22 mouse cellular contexts compared by ENCODE assay signal in the genomic region with DNA sequence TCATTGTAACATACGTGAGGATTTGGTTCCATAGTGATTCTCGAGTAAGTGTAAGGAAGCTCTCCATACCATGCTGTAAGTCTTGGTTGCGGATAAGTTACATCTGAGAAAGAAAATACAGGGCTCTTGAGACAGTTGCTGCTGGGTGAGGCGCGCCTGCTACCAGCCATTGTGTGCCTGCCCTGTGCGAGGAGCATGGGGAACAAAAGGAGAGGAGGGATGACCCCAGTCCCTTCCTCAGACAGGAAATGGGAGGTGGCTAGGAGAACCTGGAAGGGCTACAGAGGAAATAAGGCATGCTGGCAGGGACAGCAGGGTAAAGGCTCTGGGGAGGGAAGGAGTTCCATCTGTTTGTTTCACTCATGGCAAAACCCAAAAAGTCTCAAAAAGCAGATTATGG. TPM values are rescaled to one million over a fixed set of nuclear protein-coding genes. Genes with fewer than 3 reads are reported as not detected.
DNase-seq lines count a peak whose midpoint lies in the region; ATAC-seq and TF ChIP-seq lines count a peak whose summit lies in the region.
"Had no signal": no experiment of that assay in that cellular context is flagged by ENCODE, and none has a peak within 500 bp of the region (broad histone marks: within the 10 kb centered on the region; RNA-seq: fewer than 3 reads in every experiment).

No protein-coding gene starts in this region.

- DNase-seq in heart, adult 2 months, result no peak
- DNase-seq in ES-E14 (ENCODE audit: low read depth, low spot score) (no peak), MN1 (ENCODE audit: low spot score) (no peak)
- DNase-seq in kidney, adult 9 months, result peak; percentile 43
- DNase-seq in left cerebral cortex, adult 9 months (ENCODE audit: low spot score in 2 of 2), result no peak
- no peak for DNase-seq in left cerebral cortex, postnatal 10 days (ENCODE audit: extremely low spot score in 1 of 2, low spot score in 2 of 2)
- DNase-seq: cerebellum, postnatal 36 days; heart, adult 11 months; thymus, postnatal 25 days had no signal

- in situ Hi-C loops in ES-E14 (cut with MboI; ENCODE audit: low sequenced_read_pairs in 2 of 2, unreplicated experiment in 2 of 2), result no loop called here

- H3K79me2 ChIP-seq in heart, adult 2 months (replicated peaks; ENCODE audit: control insufficient read depth, insufficient read depth, low read length), result no peaks in the 10 kb centered on the region

- H3K9me3 ChIP-seq in heart, embryonic 16.5 days (replicated peaks; ENCODE audit: control insufficient read depth, low read length), result no peaks in the 10 kb centered on the region
- no peaks in the 10 kb centered on the region for H3K9me3 ChIP-seq in ES-E14 (ENCODE audit: control insufficient read depth, insufficient read depth, low read depth, low read length)
- no peaks in the 10 kb centered on the region for H3K9me3 ChIP-seq in lung, embryonic 16.5 days (ENCODE audit: control insufficient read depth, low read length)
- H3K9me3 ChIP-seq: forebrain, embryonic 12.5 days had no signal

- no peak for TF ChIP-seq POLR2A in heart, adult 2 months (IDR thresholded peaks at IDR 0.05; ENCODE audit: insufficient read depth, low read depth, low read length)

- H3K4me3 ChIP-seq in heart, embryonic 16.5 days (ENCODE audit: low read length), result no peak overlapping the region
- H3K4me3 ChIP-seq in heart, adult 2 months, result no peak overlapping the region
- 0 out of 4 replicates have a peak overlapping the region, but pooled peaks of 1 of the 2 experiments have one; percentile 8 for H3K4me3 ChIP-seq in ES-E14 (ENCODE audit: insufficient read depth in 1 of 2, low read depth in 1 of 2, low read length in 2 of 2, poor library complexity in 1 of 2, severe bottlenecking in 1 of 2)
- no peak overlapping the region for H3K4me3 ChIP-seq in lung, embryonic 16.5 days (ENCODE audit: low read length)
- H3K4me3 ChIP-seq: forebrain, embryonic 12.5 days had no signal

- H3K27ac ChIP-seq in heart, embryonic 16.5 days (ENCODE audit: low read length), result peak overlapping the region; percentile 45
- no peak overlapping the region for H3K27ac ChIP-seq in heart, adult 2 months
- peak overlapping the region; percentile 18; the same call in 1 of the 2 replicates for H3K27ac ChIP-seq in ES-E14 (ENCODE audit: insufficient read depth, low read depth, low read length, poor library complexity, severe bottlenecking)
- peak overlapping the region; percentile 47; the same call in 1 of the 2 replicates for H3K27ac ChIP-seq in lung, embryonic 16.5 days (ENCODE audit: low read length)

- ATAC-seq in heart, embryonic 16.5 days (replicated peaks; ENCODE audit: extremely low read depth, insufficient read depth, low FRiP score), result no peak; the same call in 1 of the 2 replicates
- ATAC-seq in lung, embryonic 16.5 days (ENCODE audit: low read depth), result peak; percentile 69

- H3K9ac ChIP-seq in heart, embryonic 16.5 days (ENCODE audit: low read length), result no peak overlapping the region
- H3K9ac ChIP-seq in heart, adult 2 months (ENCODE audit: low read depth, low read length), result no peak overlapping the region
- peak overlapping the region; percentile 44; the same call in 1 of the 2 replicates for H3K9ac ChIP-seq in ES-E14 (ENCODE audit: insufficient read depth, low read depth, low read length, poor library complexity, severe bottlenecking)
- H3K9ac ChIP-seq in lung, embryonic 16.5 days (ENCODE audit: low read length), result no peak overlapping the region
- H3K9ac ChIP-seq: forebrain, embryonic 12.5 days had no signal

- TF ChIP-seq EP300 in heart, adult 2 months (IDR thresholded peaks at IDR 0.05; ENCODE audit: insufficient read depth, low read depth, low read length), result no peak

- whole genome bisulfite sequencing in heart, embryonic 16.5 days, result 72% methylated on average over 6 of the region's 6 CpGs
- 60% methylated on average over 6 of the region's 6 CpGs for WGBS in heart, adult 2 months
- 76% methylated on average over 6 of the region's 6 CpGs for WGBS in lung, embryonic 16.5 days

- intact Hi-C loops in heart, adult 2 months (cut with DNase I), result no loop called here
- intact Hi-C loops in left cerebral cortex, postnatal 10 days (cut with DNase I), result no loop called here

- H3K36me3 ChIP-seq in heart, embryonic 16.5 days (ENCODE audit: control insufficient read depth, insufficient read depth), result peaks cover 48% of the 10 kb centered on the region
- peaks cover 2% of the 10 kb centered on the region; the same call in 1 of the 2 replicates for H3K36me3 ChIP-seq in heart, adult 2 months (ENCODE audit: control insufficient read depth, insufficient read depth, low read length)
- H3K36me3 ChIP-seq in ES-E14 (ENCODE audit: control insufficient read depth, insufficient read depth, low read length, poor library complexity, severe bottlenecking), result peaks cover 8% of the 10 kb centered on the region
- peaks cover 31% of the 10 kb centered on the region for H3K36me3 ChIP-seq in lung, embryonic 16.5 days (ENCODE audit: control insufficient read depth, insufficient read depth, low read length)

- no peak for TF ChIP-seq CTCF in heart, adult 2 months (IDR thresholded peaks at IDR 0.05)

- H3K27me3 ChIP-seq in heart, embryonic 16.5 days (ENCODE audit: control insufficient read depth, insufficient read depth, low read length), result no peaks in the 10 kb centered on the region
- H3K27me3 ChIP-seq in heart, adult 2 months (ENCODE audit: control insufficient read depth, insufficient read depth, low read length), result no peaks in the 10 kb centered on the region
- H3K27me3 ChIP-seq in lung, embryonic 16.5 days (ENCODE audit: control insufficient read depth, insufficient read depth, low read depth, low read length), result no peaks in the 10 kb centered on the region
- H3K27me3 ChIP-seq: forebrain, embryonic 12.5 days had no signal

- H3K4me2 ChIP-seq in heart, embryonic 16.5 days (ENCODE audit: low read depth, low read length), result no peak overlapping the region
- H3K4me2 ChIP-seq in lung, embryonic 16.5 days (ENCODE audit: low read depth, low read length), result no peak overlapping the region
- H3K4me2 ChIP-seq: forebrain, embryonic 12.5 days; liver, embryonic 11.5 days had no signal

- H3K4me1 ChIP-seq in heart, embryonic 16.5 days (ENCODE audit: control insufficient read depth, insufficient read depth, low read length), result no peaks in the 10 kb centered on the region
- H3K4me1 ChIP-seq in heart, adult 2 months (ENCODE audit: control insufficient read depth, insufficient read depth, low read length), result 0 out of 2 replicates have a peak, but pooled peaks cover 2% of the 10 kb centered on the region
- peaks cover 0 to 5% of the 10 kb centered on the region in 2 experiments; a peak in 1 of 4 replicates for H3K4me1 ChIP-seq in ES-E14 (ENCODE audit: control insufficient read depth in 2 of 2, insufficient read depth in 2 of 2, low read length in 2 of 2, poor library complexity in 1 of 2)
- no peaks in the 10 kb centered on the region for H3K4me1 ChIP-seq in lung, embryonic 16.5 days (replicated peaks; ENCODE audit: control insufficient read depth, insufficient read depth, low read length)
- H3K4me1 ChIP-seq: forebrain, embryonic 12.5 days had no signal

TF ChIP-seq in ES-E14, 5 proteins besides CTCF, POLR2A, EP300 and RAD21:
- no peak for TF ChIP-seq CHD2 (IDR thresholded peaks at IDR 0.05; ENCODE audit: low read depth, low read length)
- TF ChIP-seq MAFK (IDR thresholded peaks at IDR 0.05; ENCODE audit: insufficient read depth, low read depth, low read length), result no peak
- no peak for TF ChIP-seq HCFC1 (IDR thresholded peaks at IDR 0.05; ENCODE audit: borderline replicate concordance, insufficient read depth, low read length)
- TF ChIP-seq ZNF384 (IDR thresholded peaks at IDR 0.05; ENCODE audit: low read depth, low read length), result no peak
- no peak for TF ChIP-seq ZC3H11A (IDR thresholded peaks at IDR 0.05; ENCODE audit: borderline replicate concordance, low read depth, low read length)

RNA-seq across cellular contexts. Expression of gene Gm27027, which starts 5.3 kb away (rescaled TPM):
- polyA plus RNA-seq in heart, embryonic 16.5 days (2015; fragmentation: Nextera tagmentation; extraction: Ambion mirVana), result not detected in 2 replicates
- total RNA-seq in heart, adult 2 months (2021), result not detected
- not detected in 2 replicates for polyA plus RNA-seq in heart, adult 2 months (2012; rRNA removed)
- total RNA-seq in ES-E14 (2012; rRNA removed), result not detected in 2 replicates
- polyA plus RNA-seq in lung, embryonic 16.5 days (2015; fragmentation: Nextera tagmentation; extraction: Ambion mirVana), result not detected in 2 replicates
- not detected for total RNA-seq in left cerebral cortex, postnatal 10 days (2021)
- total RNA-seq: adrenal gland, adult 18-20 months; left cerebral cortex, postnatal 25 days; megakaryocyte, adult 5-6 weeks; monocyte, adult 5-6 weeks had no signal
- polyA plus RNA-seq: embryonic facial prominence, embryonic 14.5 days; forebrain, embryonic 12.5 days; hindbrain, embryonic 11.5 days; large intestine, adult 2 months; liver, embryonic 11.5 days; neural tube, embryonic 14.5 days; stomach, embryonic 14.5 days had no signal

RNA-seq across cellular contexts. Expression of gene Alkbh3, which starts 9.2 kb away (rescaled TPM):
- 64.8 and 71.5 TPM in 2 replicates for polyA plus RNA-seq in heart, embryonic 16.5 days (2015; fragmentation: Nextera tagmentation; extraction: Ambion mirVana)
- total RNA-seq in heart, adult 2 months (2021), result 10 to 100 TPM; 47.5 to 53.5 TPM
- polyA plus RNA-seq in heart, adult 2 months (2012; rRNA removed), result 54.3 and 73.2 TPM in 2 replicates
- total RNA-seq in ES-E14 (2012; rRNA removed), result 41.5 and 50.2 TPM in 2 replicates
- polyA plus RNA-seq in lung, embryonic 16.5 days (2015; fragmentation: Nextera tagmentation; extraction: Ambion mirVana), result 63.0 and 70.0 TPM in 2 replicates
- total RNA-seq in left cerebral cortex, postnatal 10 days (2021), result 10 to 100 TPM; 26.9 to 29.2 TPM

RNA-seq across cellular contexts. Expression of gene Gm13889, which starts 44.4 kb away (rescaled TPM):
- polyA plus RNA-seq in heart, embryonic 16.5 days (2015; fragmentation: Nextera tagmentation; extraction: Ambion mirVana), result 7.1 and 9.0 TPM in 2 replicates
- total RNA-seq in heart, adult 2 months (2021), result 10 to 100 TPM in 1 of 2 experiments, 1 to 10 TPM in 1; 9.4 to 12.4 TPM
- polyA plus RNA-seq in heart, adult 2 months (2012; rRNA removed), result 5.7 and 8.3 TPM in 2 replicates
- total RNA-seq in ES-E14 (2012; rRNA removed), result 1.0 and 1.5 TPM in 2 replicates
- polyA plus RNA-seq in lung, embryonic 16.5 days (2015; fragmentation: Nextera tagmentation; extraction: Ambion mirVana), result 23.4 and 26.8 TPM in 2 replicates
- 10 to 100 TPM; 62.6 to 66.5 TPM for total RNA-seq in left cerebral cortex, postnatal 10 days (2021)
- total RNA-seq: monocyte, adult 5-6 weeks had no signal

Comparison
In these comparisons a context has a peak if more than half of its experiments do, and no peak if none do; other contexts are left out.
1. RNA of gene Gm13889, which starts 44.4 kb away (total RNA-seq): 62.6 to 66.5 TPM in left cerebral cortex, postnatal 10 days; 9.4 to 12.4 TPM in heart, adult 2 months and 1.0 to 1.5 TPM in ES-E14; every median in the first group is over 4 times any median in the second.